Mouse (Mus musculus) layer of hippocampus, adult 8-10 months (tissue): ENCODE data around the gene Slc9b2. TPM values are rescaled to one million over a fixed set of nuclear protein-coding genes. Genes with fewer than 3 reads are reported as not detected.
A peak's percentile ranks its signal among the peaks of the same experiment; 100 is the strongest.

Experiments
- DNase-seq, 2 experiments: peaks; one replicate each; pipeline ENCODE4 v3.0.0; 2022; ENCODE audit warnings: low spot score in 2 of 2
- total RNA-seq, 4 experiments: library from RNA; stranded (reverse); gene quantifications; 2 replicates each; pipeline ENCODE4 v1.2.4; 2022

Slc9b2 gene
- total RNA-seq, result 1 to 10 TPM; 3.0 to 5.1 (median 3.6) TPM

GRCm38 (mm10) chr3:135307411-135308259, at the start of gene Slc9b2:
Slc9b2 (plus strand) TSS chr3:135307700.
- DNase-seq, result no peak

- DNase-seq, result no peak
Observed at GRCm38 (mm10) chr3:135258919-135259318, 48.6 kb upstream of the Slc9b2 start.

GRCm38 (mm10) chr3:135260233-135260632, 47.3 kb upstream of the Slc9b2 start:
- DNase-seq, result no peak

- no peak for DNase-seq
Observed at GRCm38 (mm10) chr3:135268616-135269015, 38.9 kb upstream of the Slc9b2 start.

- DNase-seq, result no peak
Observed at GRCm38 (mm10) chr3:135269391-135269990, 38.0 kb upstream of the Slc9b2 start.

GRCm38 (mm10) chr3:135272627-135273026, 34.9 kb upstream of the Slc9b2 start:
- DNase-seq, result no peak

- DNase-seq, result no peak
Observed at GRCm38 (mm10) chr3:135273047-135273446, 34.5 kb upstream of the Slc9b2 start.

GRCm38 (mm10) chr3:135280160-135280559, 27.3 kb upstream of the Slc9b2 start:
- no peak for DNase-seq

GRCm38 (mm10) chr3:135280669-135281415, 26.7 kb upstream of the Slc9b2 start, which contains the start of gene Bdh2:
Bdh2 (plus strand) TSS chr3:135281221.
- peak; percentile 55 to 83 for DNase-seq

GRCm38 (mm10) chr3:135281701-135282100, 25.8 kb upstream of the Slc9b2 start:
- no peak for DNase-seq

GRCm38 (mm10) chr3:135285256-135285655, 22.2 kb upstream of the Slc9b2 start:
- no peak for DNase-seq

GRCm38 (mm10) chr3:135285807-135286206, 21.7 kb upstream of the Slc9b2 start:
- DNase-seq, result no peak

GRCm38 (mm10) chr3:135288138-135288750, 19.3 kb upstream of the Slc9b2 start:
- DNase-seq, result no peak

GRCm38 (mm10) chr3:135289148-135289547, 18.4 kb upstream of the Slc9b2 start:
- no peak for DNase-seq

GRCm38 (mm10) chr3:135290249-135290894, 17.1 kb upstream of the Slc9b2 start:
- DNase-seq, result peak; percentile 15 to 43

GRCm38 (mm10) chr3:135293703-135294102, 13.8 kb upstream of the Slc9b2 start:
- DNase-seq, result peak; percentile 34 to 37

- DNase-seq, result no peak
Observed at GRCm38 (mm10) chr3:135295559-135295958, 11.9 kb upstream of the Slc9b2 start.

- DNase-seq, result peak in 1 of 2 experiments; percentile 14
Observed at GRCm38 (mm10) chr3:135298560-135298959, 8.9 kb upstream of the Slc9b2 start.

- DNase-seq, result no peak
Observed at GRCm38 (mm10) chr3:135300081-135300480, 7.4 kb upstream of the Slc9b2 start.

- no peak for DNase-seq
Observed at GRCm38 (mm10) chr3:135304060-135304459, 3.4 kb upstream of the Slc9b2 start.

GRCm38 (mm10) chr3:135304566-135304965, 2.9 kb upstream of the Slc9b2 start:
- DNase-seq, result no peak
